Mouse (Mus musculus): ENCODE measurements at regions not wholly inside any gene's neighbourhood (a gene's known extent, or its start where the extent isn't known, plus 50 kb on each side); places are given as distances from the start of the nearest gene placed in this dataset.
A peak's percentile ranks its signal among the peaks of the same experiment; 100 is the strongest.

GRCm38 (mm10) chrX:35791273-35791672 is 97.4 kb upstream of the Dock11 start:
- DNase-seq: no peak

- DNase-seq: peak; percentile 2 to 24
Measured at GRCm38 (mm10) chrX:35813206-35813605, 75.4 kb upstream of the Dock11 start.

- peak; percentile 20 to 40 for DNase-seq
Measured at GRCm38 (mm10) chrX:35834411-35834810, 54.2 kb upstream of the Dock11 start.

- DNase-seq: no peak
Measured at GRCm38 (mm10) chrX:35838064-35838463, 50.6 kb upstream of the Dock11 start.
